Mouse (Mus musculus): Measurements from ENCODE around the gene Mmp28.

DNA sequence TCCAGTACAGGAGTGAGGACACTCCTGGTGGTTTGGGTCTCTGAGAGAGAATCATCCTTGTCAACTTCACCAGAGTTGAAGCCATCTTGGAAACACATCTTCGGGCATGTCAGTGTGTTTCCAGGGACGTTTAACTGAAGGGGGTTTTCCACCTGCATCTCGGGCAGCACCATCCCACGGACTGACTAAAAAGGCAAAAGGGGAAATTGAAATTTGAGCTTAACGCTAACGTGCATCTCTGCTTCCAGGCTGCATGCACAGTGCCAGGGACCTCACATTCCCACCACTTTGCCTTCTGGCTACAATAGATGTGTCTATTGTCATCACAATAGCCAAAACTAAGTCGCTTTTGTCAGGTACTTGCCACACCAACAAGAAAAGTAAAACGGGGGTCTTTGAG is 54.6 kb downstream of the Mmp28 start:
- TF ChIP-seq CTCF (IDR thresholded peaks at IDR 0.05; ENCODE audit: insufficient read depth, low read length) (no peak), POLR2A (IDR thresholded peaks at IDR 0.05; ENCODE audit: borderline replicate concordance, extremely low read depth, low read depth, low read length) (no peak)

Data from lung, adult 2 months (tissue).